Mouse (Mus musculus) thymus, adult 2 months (tissue): Measurements from ENCODE around the gene Haus2. TPM values are rescaled to one million over a fixed set of nuclear protein-coding genes. Genes with fewer than 3 reads are reported as not detected.

Experiments
- DNase-seq: peaks from one replicate; pipeline ENCODE4 v3.0.0; 2021
- H3K27ac ChIP-seq: fragments of 200-500 bp; 2 replicates; pipeline ENCODE4 v1.5.1; 2012; ENCODE audit warnings: low read length, control low read depth; ENCODE audit not compliant: control insufficient read depth, insufficient read depth
- H3K27me3 ChIP-seq: fragments of 200-500 bp; 2 replicates; pipeline ENCODE4 v1.6.1; 2012; ENCODE audit warnings: mild to moderate bottlenecking, low read length, moderate library complexity, mixed read lengths; ENCODE audit not compliant: control insufficient read depth, insufficient read depth
- H3K36me3 ChIP-seq: fragments of 200-500 bp; 2 replicates; pipeline ENCODE4 v1.6.1; 2012; ENCODE audit warnings: mild to moderate bottlenecking, low read length, moderate library complexity; ENCODE audit not compliant: control insufficient read depth, insufficient read depth
- H3K4me1 ChIP-seq: fragments of 200-500 bp; replicated peaks from 2 replicates; pipeline ENCODE4 v1.6.1; 2012; ENCODE audit warnings: low read length; ENCODE audit not compliant: control insufficient read depth, insufficient read depth
- H3K4me3 ChIP-seq: fragments of 200-500 bp; 2 replicates; pipeline ENCODE4 v1.5.1; 2012; ENCODE audit warnings: mild to moderate bottlenecking, low read length, control low read depth, moderate library complexity; ENCODE audit not compliant: control insufficient read depth, insufficient read depth
- CTCF ChIP-seq: fragments of 200-500 bp; IDR thresholded peaks from 2 replicates; pipeline ENCODE4 v1.5.1; 2012; ENCODE audit warnings: mild to moderate bottlenecking, control low read depth, low read length, moderate library complexity, borderline replicate concordance; ENCODE audit not compliant: control insufficient read depth, poor library complexity, insufficient read depth; ENCODE audit errors: extremely low read depth
- POLR2A ChIP-seq: fragments of 200-500 bp; IDR thresholded peaks from 2 replicates; pipeline ENCODE4 v1.6.1; 2012; ENCODE audit warnings: mild to moderate bottlenecking, low read length, control low read depth, moderate library complexity; ENCODE audit not compliant: control insufficient read depth, poor library complexity, insufficient read depth; ENCODE audit errors: extremely low read depth
- WGBS: fragments of 180-500 bp; shearing (Covaris S2); methylation state at CpG from one replicate; pipeline ENCODE4 v1.1.7; 2018; 5-methylcytosine and 5-hydroxymethylcytosine counted together
- polyA plus RNA-seq: library from polyadenylated mRNA; depleted of rRNA; stranded (reverse); fragments of >200 nt; gene quantifications from 2 replicates; pipeline ENCODE4 v1.2.3, GENCODE M21; 2012

Haus2 gene
- polyA plus RNA-seq, 1 experiment = 4.1 TPM

GRCm38 (mm10) chr2:120652256-120652924 is 43.2 kb downstream of the Haus2 start:
- Histone ChIP-seq H3K4me3 (no peak overlapping the region), H3K27ac (no peak overlapping the region), H3K4me1 (no peaks in the 10 kb centered on the region), H3K36me3 (no peaks in the 10 kb centered on the region), H3K27me3 (no peaks in the 10 kb centered on the region)
- 94% methylated on average over 7 of the region's 7 CpGs for WGBS
- TF ChIP-seq POLR2A (no peak), CTCF (no peak)
- no peak for DNase-seq

GRCm38 (mm10) chr2:120652925-120653284 is 43.7 kb downstream of the Haus2 start:
- Histone ChIP-seq H3K4me3 (no peak overlapping the region), H3K27me3 (no peaks in the 10 kb centered on the region), H3K36me3 (no peaks in the 10 kb centered on the region), H3K4me1 (no peaks in the 10 kb centered on the region), H3K27ac (no peak overlapping the region)
- WGBS = 81% methylated on average over 7 of the region's 7 CpGs
- DNase-seq = no peak
- no peak for TF ChIP-seq CTCF
- TF ChIP-seq POLR2A = no peak

GRCm38 (mm10) chr2:120654693-120655092 is 45.5 kb downstream of the Haus2 start:
- no peak overlapping the region for H3K4me3 ChIP-seq
- DNase-seq = peak; percentile 7
- H3K27me3 ChIP-seq = no peaks in the 10 kb centered on the region
- TF ChIP-seq POLR2A = no peak
- TF ChIP-seq CTCF = no peak
- no peak overlapping the region for H3K27ac ChIP-seq
- no peaks in the 10 kb centered on the region for H3K36me3 ChIP-seq
- WGBS = 88% methylated on average over 2 of the region's 2 CpGs
- H3K4me1 ChIP-seq = no peaks in the 10 kb centered on the region

GRCm38 (mm10) chr2:120655905-120656304 is 46.7 kb downstream of the Haus2 start:
- H3K4me1 ChIP-seq = no peaks in the 10 kb centered on the region
- H3K27me3 ChIP-seq = no peaks in the 10 kb centered on the region
- TF ChIP-seq POLR2A (no peak), CTCF (no peak)
- H3K4me3 ChIP-seq = no peak overlapping the region
- H3K27ac ChIP-seq = no peak overlapping the region
- WGBS = 95% methylated on average over 5 of the region's 5 CpGs
- no peak for DNase-seq
- H3K36me3 ChIP-seq = no peaks in the 10 kb centered on the region

DNA sequence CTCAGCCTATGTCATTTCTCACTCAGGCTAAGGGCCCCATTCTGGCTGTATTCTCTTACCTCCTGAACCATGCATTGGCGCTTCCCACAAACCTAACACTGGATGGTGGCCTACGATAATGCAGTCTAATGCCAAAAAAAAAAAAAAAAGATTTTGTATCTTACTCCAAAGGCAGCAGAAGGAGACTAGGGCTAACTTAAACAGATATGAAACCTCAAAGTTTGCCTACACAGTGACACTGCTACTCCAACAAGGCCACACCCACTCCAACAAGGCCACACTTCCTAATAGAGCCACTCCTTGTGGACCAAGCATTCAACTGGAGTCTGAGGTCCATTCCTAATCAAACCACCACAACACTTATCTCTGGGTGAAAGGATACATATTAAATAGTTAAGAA is 47.5 kb downstream of the Haus2 start:
- H3K27me3 ChIP-seq = no peaks in the 10 kb centered on the region
- no peak overlapping the region for H3K4me3 ChIP-seq
- H3K4me1 ChIP-seq = no peaks in the 10 kb centered on the region
- H3K27ac ChIP-seq = no peak overlapping the region
- no peaks in the 10 kb centered on the region for H3K36me3 ChIP-seq
- 92% methylated on average over 2 of the region's 2 CpGs for WGBS
- TF ChIP-seq POLR2A (no peak), CTCF (no peak)
- DNase-seq = no peak

- Histone ChIP-seq H3K27me3 (no peaks in the 10 kb centered on the region), H3K4me3 (no peak overlapping the region), H3K36me3 (no peaks in the 10 kb centered on the region), H3K27ac (no peak overlapping the region), H3K4me1 (no peaks in the 10 kb centered on the region)
- no peak for DNase-seq
- 28% methylated on average over 5 of the region's 5 CpGs for WGBS
- TF ChIP-seq CTCF = no peak
- TF ChIP-seq POLR2A = no peak
Measured at GRCm38 (mm10) chr2:120658486-120658885, 49.3 kb downstream of the Haus2 start.

GRCm38 (mm10) chr2:120659318-120659717 is 50.1 kb downstream of the Haus2 start:
- no peak for DNase-seq
- H3K4me1 ChIP-seq = no peaks in the 10 kb centered on the region
- no peak overlapping the region for H3K4me3 ChIP-seq
- H3K27ac ChIP-seq = no peak overlapping the region
- TF ChIP-seq CTCF = no peak
- no peak for TF ChIP-seq POLR2A
- H3K36me3 ChIP-seq = no peaks in the 10 kb centered on the region
- H3K27me3 ChIP-seq = no peaks in the 10 kb centered on the region

- Histone ChIP-seq H3K4me1 (no peaks in the 10 kb centered on the region), H3K4me3 (no peak overlapping the region), H3K27ac (no peak overlapping the region), H3K27me3 (no peaks in the 10 kb centered on the region), H3K36me3 (no peaks in the 10 kb centered on the region)
- no peak for DNase-seq
- 18% methylated on average over 5 of the region's 5 CpGs for WGBS
- TF ChIP-seq POLR2A = no peak
- TF ChIP-seq CTCF = no peak
Measured at GRCm38 (mm10) chr2:120660486-120661078, 51.4 kb downstream of the Haus2 start.
